Mouse (Mus musculus) kidney, adult 2 months (tissue): ENCODE measurements around the gene Ap2b1.

ENCODE experiments used
- CTCF ChIP-seq: fragments of 200-500 bp; conservative IDR thresholded peaks from 2 replicates; pipeline ENCODE4 v1.5.1; 2011; ENCODE audit warnings: low read depth, mild to moderate bottlenecking, control low read depth, low read length, moderate library complexity, mixed read lengths; ENCODE audit not compliant: insufficient read depth, insufficient read length
- POLR2A ChIP-seq: fragments of 200-500 bp; IDR thresholded peaks from one replicate; pipeline ENCODE4 v1.6.1; 2011; ENCODE audit warnings: low read depth, low read length, control low read depth

DNA sequence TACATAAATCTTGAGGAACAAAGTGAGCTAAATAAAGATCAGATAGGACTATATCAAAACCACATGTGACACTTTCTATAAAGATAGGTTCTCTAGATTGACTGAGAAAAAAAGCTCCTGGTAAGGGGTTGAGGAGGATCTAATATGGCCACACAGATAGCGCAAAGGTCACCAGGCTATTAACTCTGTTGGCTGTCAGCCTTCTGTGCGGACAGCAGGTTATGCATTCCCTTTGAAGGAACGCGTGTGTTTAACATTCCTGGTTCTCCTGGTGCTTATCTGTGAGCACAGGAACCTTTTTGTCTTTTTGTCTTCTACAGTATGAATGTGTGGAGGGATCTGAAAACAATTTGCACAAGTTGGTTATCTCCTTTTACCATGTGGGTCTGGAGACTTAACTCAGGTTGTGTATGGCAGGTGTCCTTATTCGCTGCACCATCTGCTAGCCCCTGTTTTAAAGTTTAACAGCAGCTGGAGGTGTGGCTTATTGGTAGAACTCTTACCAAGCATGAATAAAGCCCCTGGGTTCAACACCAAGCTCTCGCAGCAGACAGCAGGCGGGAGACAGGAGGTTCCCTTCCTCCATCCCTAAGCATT is 81.0 kb downstream of the Ap2b1 start:
- TF ChIP-seq CTCF (no peak), POLR2A (no peak)
